Mouse (Mus musculus) layer of hippocampus, postnatal 14 days (tissue): ENCODE data around the gene Gja8. TPM values are rescaled to one million over a fixed set of nuclear protein-coding genes. Genes with fewer than 3 reads are reported as not detected.

Source experiments
- DNase-seq, 2 experiments: peaks; one replicate each; pipeline ENCODE4 v3.0.0; 2021 to 2022; ENCODE audit warnings: low spot score in 2 of 2, mixed read lengths in 1 of 2
- long read RNA-seq, 2 experiments: library from polyadenylated mRNA; stranded (forward); transcript quantifications; one replicate each; pipeline ENCODE4 v2.0.0; 2021
- total RNA-seq, 2 experiments: library from RNA; stranded (reverse); gene quantifications; 2 replicates each; pipeline ENCODE4 v1.2.3; 2021

Gja8 gene
- not detected for total RNA-seq
- long read RNA-seq, experiment 1: 0 reads
- long read RNA-seq, experiment 2: 0 reads

GRCm38 (mm10) chr3:96925920-96926319, at the start of gene Gja8:
Gene Gja8 (minus strand): TSS chr3:96926020.
- no peak for DNase-seq

- DNase-seq: no peak
Measured at GRCm38 (mm10) chr3:96974467-96974866, 48.6 kb upstream of the Gja8 start.

DNA sequence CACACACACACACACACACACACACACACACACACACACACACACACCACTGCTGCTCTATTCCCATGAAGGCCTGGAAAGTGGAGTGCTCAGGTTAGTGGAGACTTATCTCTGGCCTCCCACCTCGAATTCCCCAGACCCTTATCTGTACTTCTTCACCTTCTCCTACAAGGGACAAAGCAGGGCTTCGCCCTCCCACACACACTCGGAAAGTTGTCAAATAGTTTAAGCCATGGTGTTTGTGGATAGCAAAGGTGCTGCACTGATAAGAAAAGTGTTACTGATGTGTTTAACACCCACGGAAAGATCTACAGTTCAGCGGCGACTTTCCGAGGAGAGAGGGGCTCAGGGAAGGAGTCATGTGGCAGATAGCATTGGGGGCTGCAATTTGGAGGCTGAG, 45.2 kb upstream of the Gja8 start:
- no peak for DNase-seq

DNA sequence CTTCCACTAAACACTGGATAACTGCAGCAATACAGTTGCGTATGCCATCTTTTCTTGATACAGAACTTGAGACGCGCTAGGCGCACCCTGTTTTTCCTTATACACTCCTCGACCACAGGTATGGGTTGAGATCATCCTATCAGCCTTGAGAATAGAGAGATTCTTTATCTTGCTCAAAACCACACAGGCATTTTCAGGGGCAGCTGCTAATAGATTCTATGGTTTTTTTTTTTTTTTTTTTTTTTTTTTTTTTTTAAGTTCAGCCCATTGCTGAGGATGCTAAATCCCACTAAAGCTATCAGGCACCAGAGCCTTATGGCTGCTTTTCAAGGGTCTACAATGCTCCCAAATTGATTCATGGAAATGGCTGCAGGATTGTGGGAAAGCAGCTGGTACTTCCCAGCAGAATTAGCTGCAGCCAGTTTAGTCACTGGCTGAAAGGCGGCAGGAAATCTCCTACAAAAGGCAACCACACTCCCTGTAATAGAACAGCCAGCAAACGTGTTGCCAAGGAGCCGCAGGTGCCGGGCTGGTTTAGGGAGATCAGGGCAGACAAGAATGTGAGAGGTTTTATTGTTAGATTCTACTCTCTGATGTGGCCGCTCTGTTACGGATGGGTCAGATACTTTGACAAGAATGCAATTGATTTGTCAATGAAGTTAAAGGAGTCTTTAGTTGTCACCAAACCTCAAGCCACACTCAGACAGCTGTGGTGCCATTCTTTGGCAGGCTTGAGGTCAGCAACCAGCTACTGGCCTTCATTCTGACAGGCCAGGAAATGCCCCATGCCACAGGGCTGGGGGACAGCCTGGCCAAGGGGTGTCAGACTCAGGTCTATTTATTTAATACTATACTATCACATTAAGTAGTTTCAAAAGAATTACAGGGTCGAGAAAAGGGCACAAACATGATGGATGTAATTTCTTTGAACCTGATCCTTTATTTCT, 37.5 kb upstream of the Gja8 start:
- peak in 1 of 2 experiments; percentile 29 for DNase-seq

- DNase-seq: no peak
Measured at GRCm38 (mm10) chr3:96960597-96960996, 34.8 kb upstream of the Gja8 start.

- no peak for DNase-seq
Measured at GRCm38 (mm10) chr3:96953489-96954233, 27.8 kb upstream of the Gja8 start.

DNA sequence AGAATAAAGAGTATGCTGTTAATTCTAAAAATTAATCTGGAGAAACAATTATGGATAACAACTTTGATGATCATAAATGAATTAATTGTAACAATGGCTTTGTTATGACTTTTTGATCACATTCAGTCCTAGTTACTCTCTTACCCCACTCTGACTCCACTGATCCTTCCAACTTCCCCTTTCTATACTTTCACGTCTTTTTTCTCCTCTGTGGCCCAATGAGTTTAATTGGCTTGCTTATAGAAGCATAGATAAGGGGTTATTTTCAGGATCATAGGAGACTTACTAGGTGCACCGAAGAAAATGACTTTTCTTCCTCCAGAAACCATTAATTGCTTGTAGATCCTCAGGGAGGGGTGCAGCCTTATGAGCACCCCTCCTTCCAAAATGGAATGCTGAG, 16.9 kb upstream of the Gja8 start:
- DNase-seq: no peak

GRCm38 (mm10) chr3:96938738-96939137, 12.9 kb upstream of the Gja8 start:
- DNase-seq: peak; percentile 90 to 93

GRCm38 (mm10) chr3:96937606-96938005, 11.8 kb upstream of the Gja8 start:
- DNase-seq: peak; percentile 13 to 26

GRCm38 (mm10) chr3:96936241-96936640, 10.4 kb upstream of the Gja8 start:
- peak in 1 of 2 experiments; percentile 46 for DNase-seq

DNA sequence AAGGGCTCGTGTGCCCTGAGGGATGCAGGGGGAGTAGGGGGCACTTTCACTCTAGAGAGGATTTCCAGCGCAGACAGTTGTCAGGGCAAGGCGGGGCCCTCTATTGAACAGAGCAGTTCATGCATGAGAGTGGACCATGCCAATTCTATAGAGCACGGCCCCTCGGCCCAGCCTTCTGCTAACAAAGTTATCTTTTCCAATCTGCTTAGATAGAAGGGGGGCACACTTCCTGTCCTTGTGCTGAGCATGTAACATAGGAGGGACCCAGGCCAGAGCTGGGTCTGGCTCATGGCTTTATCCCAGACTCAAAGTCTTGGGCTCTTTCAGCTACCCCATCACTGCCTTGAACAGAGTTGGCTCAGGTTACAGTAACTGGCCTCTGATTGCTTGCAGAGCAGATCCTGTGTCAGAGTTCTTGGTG, 5.5 kb upstream of the Gja8 start:
- DNase-seq: no peak

DNA sequence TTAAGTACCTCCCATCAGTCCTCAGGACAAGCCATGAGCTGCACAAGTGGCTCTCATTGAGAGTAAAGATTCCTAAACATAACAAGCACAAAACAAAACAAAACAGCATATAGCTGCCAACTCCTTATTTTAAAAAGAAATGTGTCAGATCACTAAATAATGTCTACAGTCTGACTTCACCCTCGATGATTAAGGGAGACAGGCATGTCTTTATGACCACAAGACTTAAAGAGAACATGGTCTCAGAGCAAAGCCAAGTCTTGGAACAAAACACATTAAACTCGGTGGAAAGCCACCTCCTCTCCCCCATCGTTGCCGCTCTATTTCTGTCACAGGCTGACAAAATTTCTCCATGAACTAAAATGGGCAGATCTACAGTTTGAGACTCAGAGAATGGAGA, 1.2 kb downstream of the Gja8 start:
- no peak for DNase-seq

- no peak for DNase-seq
Measured at GRCm38 (mm10) chr3:96920991-96921390, 4.8 kb downstream of the Gja8 start.

GRCm38 (mm10) chr3:96905592-96905991, 20.2 kb downstream of the Gja8 start:
- no peak for DNase-seq

GRCm38 (mm10) chr3:96904851-96905541, 20.8 kb downstream of the Gja8 start, which contains the start of gene Gpr89:
Gene Gpr89 (minus strand): TSS chr3:96905346.
- peak; percentile 94 to 95 for DNase-seq

- no peak for DNase-seq
Measured at GRCm38 (mm10) chr3:96904393-96904792, 21.4 kb downstream of the Gja8 start, which contains the start of gene Gja5. Gene Gja5 (plus strand): TSS chr3:96904693.

DNA sequence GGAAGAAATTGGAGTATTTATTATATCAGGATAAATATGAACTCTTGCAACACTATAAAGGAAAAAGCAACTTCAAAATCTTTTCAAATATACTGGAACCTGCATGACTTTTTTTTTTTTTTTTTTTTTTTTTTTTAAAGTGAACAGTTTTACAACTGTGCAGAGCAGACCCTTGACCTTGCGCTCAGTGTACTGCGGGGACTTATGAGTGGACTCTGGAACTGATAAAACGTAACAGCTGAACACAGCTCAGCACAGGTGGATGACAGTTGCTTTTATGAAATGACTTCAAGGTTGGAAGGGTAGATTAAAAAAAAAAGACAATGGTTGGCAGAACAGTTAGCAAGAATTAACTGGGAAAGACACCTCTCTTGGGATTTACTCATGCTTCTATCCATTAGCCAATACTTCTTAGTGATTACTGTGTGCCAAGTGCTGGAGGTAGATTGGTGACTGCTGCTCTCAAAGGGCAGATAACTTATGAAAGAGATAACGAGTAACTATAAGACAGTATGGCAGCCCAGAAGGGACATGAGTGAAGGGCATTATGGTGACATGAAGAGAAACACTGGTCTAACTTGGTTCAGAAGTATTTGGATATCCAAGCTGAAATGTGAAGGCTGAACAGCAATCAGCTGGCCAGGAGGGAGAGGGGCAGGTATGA, 23.4 kb downstream of the Gja8 start:
- DNase-seq: no peak

- DNase-seq: no peak
Measured at GRCm38 (mm10) chr3:96883690-96884089, 42.1 kb downstream of the Gja8 start.

- DNase-seq: no peak
Measured at GRCm38 (mm10) chr3:96882061-96882849, 43.6 kb downstream of the Gja8 start.

- no peak for DNase-seq
Measured at GRCm38 (mm10) chr3:96881557-96881956, 44.3 kb downstream of the Gja8 start.
